Mouse (Mus musculus): Measurements from ENCODE around the gene Tent4a.
A peak's percentile ranks its signal among the peaks of the same experiment; 100 is the strongest.

Gene Tent4a

DNA sequence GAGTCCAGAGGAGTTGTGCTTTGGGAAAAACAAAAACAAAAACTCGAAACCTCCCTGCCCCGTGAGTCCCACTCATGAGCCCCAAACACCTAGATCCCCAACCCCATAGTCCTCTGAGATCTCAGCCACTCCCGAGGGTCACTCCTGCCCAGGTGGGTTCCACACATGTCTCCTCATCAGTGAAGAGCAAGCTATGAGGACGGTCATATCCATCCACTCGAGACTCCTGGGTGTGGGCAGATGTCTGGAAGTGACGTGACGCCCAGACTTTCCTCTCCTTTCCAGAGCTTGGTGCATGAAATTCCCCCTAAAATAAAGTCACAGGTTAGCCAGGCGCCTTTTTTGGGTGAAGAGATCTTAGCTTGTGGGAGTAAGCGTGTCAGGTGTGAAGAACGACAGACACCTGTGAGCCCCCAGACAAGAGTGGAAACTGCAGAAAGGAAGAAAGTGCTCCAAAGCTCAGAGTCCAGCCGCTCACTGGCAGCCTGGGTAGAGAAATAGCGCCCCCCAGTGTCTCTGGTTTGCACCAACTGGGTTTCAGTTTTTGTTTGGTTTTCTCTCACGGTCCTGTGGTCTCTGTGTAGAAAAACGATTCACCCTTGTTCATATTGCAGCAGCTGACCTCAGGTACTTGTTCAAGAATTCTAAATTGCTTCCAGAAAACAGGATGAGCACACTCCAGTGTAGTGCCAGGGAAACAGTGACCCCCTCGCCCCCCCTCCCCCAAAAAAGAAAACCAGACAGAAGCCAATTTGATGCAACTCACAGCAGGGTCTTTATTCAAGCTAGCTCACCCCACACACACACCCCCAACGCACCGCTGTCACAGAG, 73.6 kb downstream of the Tent4a start:
- DNase-seq, result no peak

DNA sequence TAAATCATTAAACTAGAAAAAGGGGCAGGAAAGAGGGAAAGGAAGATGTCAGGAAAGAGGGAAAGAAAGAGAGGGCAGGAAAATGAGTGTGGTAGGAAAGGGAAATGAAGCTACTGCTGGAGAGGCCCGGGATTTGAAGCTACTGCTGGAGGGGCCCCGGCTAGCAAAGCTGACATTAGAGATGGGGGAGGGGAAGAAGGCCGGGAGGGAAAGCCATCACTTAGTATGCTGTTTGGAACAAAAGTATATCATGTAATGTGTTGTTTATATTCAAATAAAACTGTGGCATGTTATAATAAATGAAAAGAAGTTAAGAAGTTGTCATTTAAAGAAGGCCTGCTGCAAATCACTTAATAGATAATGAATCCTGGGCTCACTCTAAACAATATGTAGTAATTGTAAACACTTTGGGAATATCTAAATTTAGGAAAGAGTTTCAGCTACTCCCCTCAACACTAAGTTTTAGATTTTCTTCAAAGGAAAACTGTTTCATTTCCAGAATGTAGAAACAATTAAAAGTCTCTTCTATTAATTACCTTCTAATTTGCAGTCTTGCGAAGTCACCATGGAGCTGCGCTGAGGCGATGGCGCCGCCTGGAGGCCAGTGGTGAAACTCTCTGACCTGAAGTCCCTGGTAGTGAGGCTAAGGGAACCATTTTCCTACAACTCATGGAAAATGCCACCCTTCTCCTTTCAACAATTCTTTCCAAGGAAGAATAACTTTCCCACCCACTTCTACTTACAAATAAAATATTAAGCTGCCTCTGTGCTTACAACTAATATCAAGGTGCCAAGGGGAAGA, 74.6 kb downstream of the Tent4a start:
- DNase-seq, result peak in 1 of 2 experiments; percentile 22

DNA sequence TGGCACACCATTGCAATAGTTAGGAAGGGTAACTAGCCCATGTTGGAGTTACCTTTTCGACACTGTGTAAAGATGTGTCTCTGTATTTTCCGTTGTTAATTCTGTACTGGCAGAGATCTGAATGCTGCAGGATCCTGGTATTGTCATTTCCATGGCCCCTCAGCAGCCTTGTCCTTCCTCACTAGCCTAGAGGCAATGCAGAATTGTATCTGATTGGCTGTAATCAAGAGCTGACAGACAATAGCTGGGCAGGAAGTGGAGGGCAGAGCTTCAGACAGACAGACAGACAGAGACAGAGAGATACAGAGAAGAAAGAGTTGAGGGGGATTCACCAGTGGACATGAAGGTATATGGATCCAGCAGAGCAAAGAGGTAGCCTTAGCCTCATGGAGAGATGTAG, 75.5 kb downstream of the Tent4a start:
- no peak for DNase-seq

DNA sequence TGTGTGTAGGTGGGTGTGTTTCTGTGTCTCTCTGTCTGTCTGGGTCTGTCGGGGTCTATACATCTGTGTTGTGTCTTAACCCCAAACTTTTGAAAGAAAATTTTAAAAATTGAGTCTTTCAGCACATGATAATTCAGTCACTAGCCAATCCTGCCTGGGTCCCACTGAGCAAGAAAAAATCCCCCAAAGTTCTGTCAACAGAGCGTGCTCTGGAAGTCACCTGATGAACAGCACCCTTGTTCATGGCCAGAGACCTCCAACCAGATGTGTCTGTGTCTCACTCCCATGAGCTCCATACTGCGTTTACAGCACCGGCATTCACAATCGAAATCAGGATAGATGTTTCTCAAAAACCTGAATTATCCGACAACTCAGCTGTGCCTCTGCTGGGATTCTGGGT, 76.0 kb downstream of the Tent4a start:
- no peak for DNase-seq

DNA sequence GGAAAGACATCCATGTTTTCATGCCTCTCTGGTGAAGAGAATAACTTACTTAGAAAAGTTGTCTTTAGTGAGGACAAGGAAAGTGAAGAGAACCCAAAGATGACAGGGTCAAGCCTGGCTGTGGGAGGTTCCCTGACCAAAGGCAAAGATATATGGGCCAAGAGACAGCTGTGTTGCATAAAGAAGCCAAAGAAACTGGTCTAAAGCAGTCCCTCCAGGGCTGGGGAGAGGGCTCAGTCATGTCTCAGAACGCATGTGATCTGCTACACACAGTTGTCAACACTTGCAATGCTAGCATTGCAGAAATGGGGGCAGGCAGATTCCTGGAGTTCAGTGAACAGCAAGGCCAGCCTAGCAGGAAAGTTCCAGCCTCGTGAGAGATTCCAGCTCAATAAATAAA, 77.3 kb downstream of the Tent4a start:
- no peak for DNase-seq

DNA sequence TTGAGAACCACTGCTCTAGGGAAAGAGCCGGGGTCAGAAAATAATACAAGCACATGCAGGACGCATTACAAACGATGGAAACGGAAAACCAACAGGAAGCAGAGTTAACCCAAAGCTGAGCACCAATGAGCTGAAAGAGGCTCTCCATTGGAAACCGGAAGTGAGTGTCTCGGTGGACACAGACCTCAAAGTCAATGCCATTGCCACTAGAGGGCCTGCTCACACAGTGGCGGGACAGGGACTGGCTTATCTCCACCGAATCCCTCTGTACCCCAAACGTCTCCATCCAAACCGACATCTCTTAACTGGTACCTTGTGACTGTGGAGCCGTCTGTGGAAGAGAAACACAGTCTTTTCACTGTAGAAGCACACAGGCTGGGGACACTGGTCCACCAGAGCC, 77.8 kb downstream of the Tent4a start:
- no peak for DNase-seq

DNA sequence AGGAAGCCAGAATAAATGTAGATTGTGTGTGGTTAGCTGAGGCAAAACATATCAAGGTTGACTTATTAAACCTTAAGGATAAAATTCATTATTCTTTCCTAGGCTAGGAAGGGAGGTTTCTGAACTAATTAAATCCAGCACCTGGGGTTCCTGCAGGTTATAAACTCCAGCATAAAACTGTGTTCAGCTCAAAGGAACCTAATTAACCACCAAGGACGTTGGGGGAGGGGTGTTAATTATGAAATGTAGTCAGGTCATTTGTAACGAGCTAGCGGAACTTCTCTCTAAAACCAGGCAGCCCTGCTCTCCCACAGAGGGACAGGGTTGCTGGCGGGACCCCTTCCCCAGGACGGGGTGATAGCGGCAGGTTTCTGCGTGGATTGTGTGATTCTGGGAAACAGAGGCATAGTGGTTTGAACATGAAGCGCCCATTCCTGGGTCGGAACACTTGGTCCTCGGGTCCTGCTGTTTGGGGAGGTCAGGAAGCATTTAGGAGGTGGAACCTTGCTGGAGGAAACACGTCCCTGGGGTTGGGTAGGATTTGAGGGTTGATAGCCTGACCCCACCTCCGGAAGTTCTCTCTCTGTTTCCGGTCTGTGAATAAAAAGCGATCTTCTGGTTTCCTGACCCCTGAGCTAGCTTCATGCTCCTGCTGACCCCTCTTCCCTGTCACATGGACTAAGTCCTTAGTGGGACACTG, 78.8 kb downstream of the Tent4a start:
- no peak for DNase-seq
